Mouse (Mus musculus): ENCODE measurements around the gene Psme3. TPM values are rescaled to one million over a fixed set of nuclear protein-coding genes. Genes with fewer than 3 reads are reported as not detected.
A peak's percentile ranks its signal among the peaks of the same experiment; 100 is the strongest.

Gene Psme3
- 117 and 123 TPM in 2 replicates for polyA plus RNA-seq (2012; rRNA removed)
- 135 and 152 TPM in 2 replicates for polyA plus RNA-seq (2014; fragmentation: Nextera tagmentation; extraction: Ambion mirVana)

DNA sequence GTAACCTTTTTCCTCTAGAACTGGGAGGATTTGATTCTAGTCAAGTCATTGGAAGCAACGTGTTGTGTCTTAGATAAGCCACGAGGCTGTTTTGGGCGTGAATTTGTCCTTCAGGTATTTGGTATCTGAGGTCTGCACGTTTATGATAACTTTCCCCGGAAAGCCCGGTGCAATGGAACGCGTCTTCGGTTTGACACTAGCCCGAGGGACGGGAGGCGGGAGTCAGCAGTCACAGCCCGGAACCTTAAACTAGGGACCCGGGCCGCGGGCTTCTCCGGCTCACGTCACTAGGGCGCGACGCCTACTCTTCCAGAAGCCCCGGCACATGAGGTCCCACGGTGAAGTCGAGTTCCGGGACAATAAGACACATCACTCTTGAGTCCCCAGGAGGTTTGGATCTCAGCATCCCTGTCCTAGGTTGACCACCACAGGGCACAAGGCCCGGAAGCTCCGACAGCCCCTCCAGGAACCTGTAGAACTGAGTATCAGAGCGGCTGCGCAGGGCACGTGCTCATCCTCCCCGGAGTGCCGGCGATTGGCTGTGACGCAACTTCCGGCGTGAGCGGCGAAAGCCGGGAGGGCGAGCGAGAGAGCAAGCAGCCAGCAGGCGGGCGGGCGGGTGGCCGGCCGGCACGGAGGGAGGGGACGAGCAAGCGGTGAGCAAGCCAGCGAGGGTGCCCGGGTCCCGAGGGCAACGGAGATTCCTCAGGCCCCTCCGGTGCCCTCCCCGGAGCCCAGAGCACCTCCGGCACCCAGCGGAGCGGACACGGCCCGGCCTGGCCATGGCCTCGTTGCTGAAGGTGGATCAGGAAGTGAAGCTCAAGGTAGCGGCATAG is at the start of gene Psme3:
TSS of gene Psme3 (plus strand) at position 549 of the 836 bp plus-strand sequence.
- TF ChIP-seq CTCF (IDR thresholded peaks at IDR 0.05; ENCODE audit: low read depth), result peak; percentile 22; the same call in 1 of the 2 replicates
- peak; percentile 99 for TF ChIP-seq EP300 (IDR thresholded peaks at IDR 0.05; ENCODE audit: low read depth)
- DNase-seq (ENCODE audit: low read depth in 3 of 3, low spot score in 3 of 3) (peak; percentile 96 to 98 (median 98)), ATAC-seq (ENCODE audit: insufficient read depth) (peak; percentile 90)
- H3K27ac ChIP-seq, result peak within 1 kb of the TSS; percentile 99
- H3K4me1 ChIP-seq (replicated peaks; ENCODE audit: control insufficient read depth in 2 of 2, insufficient read depth in 2 of 2, low read length in 1 of 2), result peaks cover 23 to 27% of the 10 kb centered on the region in 2 experiments
- WGBS (ENCODE audit: insufficient replicate concordance), result under 1% methylated on average over 62 of the region's 62 CpGs
- peak within 1 kb of the TSS; percentile 97 for H3K4me2 ChIP-seq (ENCODE audit: low read depth)
- peak within 1 kb of the TSS; percentile 88 for H3K9ac ChIP-seq (replicated peaks)
- H3K4me3 ChIP-seq (ENCODE audit: insufficient read depth in 1 of 2, low read depth in 2 of 2, low read length in 2 of 2), result peak within 1 kb of the TSS; percentile 78 to 80
- no peaks in the 10 kb centered on the region for H3K27me3 ChIP-seq (ENCODE audit: control insufficient read depth, insufficient read depth, low read length)
- H3K36me3 ChIP-seq (replicated peaks; ENCODE audit: control insufficient read depth, insufficient read depth, low read depth), result peaks cover 35% of the 10 kb centered on the region
- H3K9me3 ChIP-seq (ENCODE audit: control insufficient read depth, low read length), result no peaks in the 10 kb centered on the region

DNA sequence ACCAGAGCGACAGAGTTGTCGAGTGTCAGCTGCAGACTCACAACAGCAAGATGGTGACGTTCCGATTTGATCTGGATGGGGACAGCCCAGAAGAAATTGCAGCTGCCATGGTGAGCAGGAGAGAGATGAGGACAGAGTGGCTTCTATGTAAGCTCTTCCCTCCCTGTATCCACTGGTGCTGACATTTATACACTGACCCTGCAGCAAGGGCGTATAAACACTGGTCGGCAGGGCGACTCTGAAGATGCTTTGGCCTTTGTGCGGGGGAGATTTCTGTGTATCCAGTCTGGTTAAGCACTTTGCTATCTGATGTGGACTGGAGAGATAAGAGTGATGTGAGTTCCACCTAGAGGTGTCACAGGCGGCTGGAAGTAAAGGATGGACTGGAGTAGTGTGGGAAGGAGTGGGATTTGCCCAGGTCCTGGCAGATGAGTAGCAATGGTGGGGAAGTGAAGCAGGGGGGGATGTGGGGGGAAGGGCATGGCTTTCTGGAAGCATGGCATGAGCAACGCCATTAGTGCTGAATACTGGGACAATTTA is 46.4 kb upstream of the Psme3 start:
- H3K36me3 ChIP-seq (replicated peaks; ENCODE audit: control insufficient read depth, insufficient read depth, low read depth), result no peaks in the 10 kb centered on the region
- H3K4me1 ChIP-seq (replicated peaks; ENCODE audit: control insufficient read depth in 2 of 2, insufficient read depth in 2 of 2, low read length in 1 of 2), result peaks cover 6 to 11% of the 10 kb centered on the region in 2 experiments
- no peak overlapping the region for H3K9ac ChIP-seq (replicated peaks)
- no peak overlapping the region for H3K4me3 ChIP-seq (ENCODE audit: insufficient read depth in 1 of 2, low read depth in 2 of 2, low read length in 2 of 2)
- no peak for TF ChIP-seq EP300 (IDR thresholded peaks at IDR 0.05; ENCODE audit: low read depth)
- ATAC-seq (ENCODE audit: insufficient read depth) (peak; percentile 51; the same call in 1 of the 2 replicates), DNase-seq (ENCODE audit: low read depth in 3 of 3, low spot score in 3 of 3) (no peak)
- no peaks in the 10 kb centered on the region for H3K9me3 ChIP-seq (ENCODE audit: control insufficient read depth, low read length)
- H3K4me2 ChIP-seq (ENCODE audit: low read depth), result no peak overlapping the region
- H3K27ac ChIP-seq, result no peak overlapping the region
- 19% methylated on average over 10 of the region's 10 CpGs for WGBS (ENCODE audit: insufficient replicate concordance)
- H3K27me3 ChIP-seq (ENCODE audit: control insufficient read depth, insufficient read depth, low read length), result peaks cover 20% of the 10 kb centered on the region

DNA sequence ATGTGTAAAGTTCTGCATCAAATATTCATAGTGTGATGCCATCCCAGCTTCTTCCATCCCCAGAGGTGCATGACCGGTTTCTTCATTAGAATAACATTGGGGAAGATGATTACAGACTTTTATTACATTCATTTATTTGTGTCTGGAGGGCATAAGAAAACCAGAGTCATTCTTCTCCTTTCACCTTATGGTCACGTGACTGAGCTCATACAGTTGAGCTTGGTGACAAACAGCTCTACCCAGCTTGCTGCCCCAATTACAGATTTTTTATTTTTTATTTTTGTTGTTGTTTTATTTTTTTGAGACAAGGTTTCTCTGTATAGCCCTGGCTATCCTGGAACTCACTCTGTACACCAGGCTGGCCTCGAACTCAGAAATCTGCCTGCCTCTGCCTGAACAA is 43.6 kb upstream of the Psme3 start:
- Histone ChIP-seq H3K4me2 (ENCODE audit: low read depth) (no peak overlapping the region), H3K36me3 (replicated peaks; ENCODE audit: control insufficient read depth, insufficient read depth, low read depth) (no peaks in the 10 kb centered on the region; the same call in 1 of the 2 replicates), H3K9ac (replicated peaks) (no peak overlapping the region), H3K27me3 (ENCODE audit: control insufficient read depth, insufficient read depth, low read length) (no peaks in the 10 kb centered on the region; the same call in 1 of the 2 replicates), H3K4me1 (replicated peaks; ENCODE audit: control insufficient read depth in 2 of 2, insufficient read depth in 2 of 2, low read length in 1 of 2) (peaks cover 9 to 16% of the 10 kb centered on the region in 2 experiments), H3K4me3 (ENCODE audit: insufficient read depth in 1 of 2, low read depth in 2 of 2, low read length in 2 of 2) (no peak overlapping the region), H3K9me3 (ENCODE audit: control insufficient read depth, low read length) (no peaks in the 10 kb centered on the region), H3K27ac (no peak overlapping the region)
- ATAC-seq (ENCODE audit: insufficient read depth) (no peak), DNase-seq (ENCODE audit: low read depth in 3 of 3, low spot score in 3 of 3) (no peak)
- no peak for TF ChIP-seq CTCF (IDR thresholded peaks at IDR 0.05; ENCODE audit: low read depth)
- no peak for TF ChIP-seq EP300 (IDR thresholded peaks at IDR 0.05; ENCODE audit: low read depth)
- WGBS (ENCODE audit: insufficient replicate concordance), result 69% methylated on average over 3 of the region's 3 CpGs

DNA sequence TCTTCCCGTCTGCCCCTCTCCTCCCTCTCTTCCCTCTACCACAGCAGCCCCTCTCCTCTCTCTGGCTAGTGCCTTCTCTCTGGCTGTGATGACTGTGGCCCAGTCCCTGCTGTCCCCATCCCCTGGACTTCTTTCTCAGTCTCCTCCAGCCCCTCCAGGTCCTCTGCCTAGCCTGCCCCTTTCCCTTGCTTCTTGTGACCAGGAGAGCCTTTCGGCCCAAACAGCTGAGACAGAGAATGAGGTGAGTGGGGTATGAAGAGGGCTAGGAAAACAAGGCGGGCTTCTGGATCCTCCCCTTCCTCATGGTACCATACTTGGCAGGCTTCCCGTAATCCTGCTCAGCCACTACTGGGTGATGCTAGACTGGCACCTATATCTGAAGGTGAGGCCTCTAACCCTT is 40.7 kb upstream of the Psme3 start:
- no peaks in the 10 kb centered on the region for H3K9me3 ChIP-seq (ENCODE audit: control insufficient read depth, low read length)
- TF ChIP-seq CTCF (IDR thresholded peaks at IDR 0.05; ENCODE audit: low read depth), result no peak
- no peak for TF ChIP-seq EP300 (IDR thresholded peaks at IDR 0.05; ENCODE audit: low read depth)
- ATAC-seq (ENCODE audit: insufficient read depth) (no peak), DNase-seq (ENCODE audit: low read depth in 3 of 3, low spot score in 3 of 3) (no peak)
- no peaks in the 10 kb centered on the region; the same call in 1 of the 2 replicates for H3K27me3 ChIP-seq (ENCODE audit: control insufficient read depth, insufficient read depth, low read length)
- H3K4me3 ChIP-seq (ENCODE audit: insufficient read depth in 1 of 2, low read depth in 2 of 2, low read length in 2 of 2), result no peak overlapping the region
- H3K4me1 ChIP-seq (replicated peaks; ENCODE audit: control insufficient read depth in 2 of 2, insufficient read depth in 2 of 2, low read length in 1 of 2), result peaks cover 10 to 19% of the 10 kb centered on the region in 2 experiments
- H3K9ac ChIP-seq (replicated peaks), result no peak overlapping the region
- H3K36me3 ChIP-seq (replicated peaks; ENCODE audit: control insufficient read depth, insufficient read depth, low read depth), result no peaks in the 10 kb centered on the region; the same call in 1 of the 2 replicates
- H3K4me2 ChIP-seq (ENCODE audit: low read depth), result no peak overlapping the region
- H3K27ac ChIP-seq, result no peak overlapping the region
- WGBS (ENCODE audit: insufficient replicate concordance), result 69% methylated on average over 4 of the region's 4 CpGs

All from liver, embryonic 14.5 days (tissue).